Mouse (Mus musculus): Measurements from ENCODE around the gene Galnt2. TPM values are rescaled to one million over a fixed set of nuclear protein-coding genes. Genes with fewer than 3 reads are reported as not detected.

Galnt2 gene
- total RNA-seq, 1 experiment from 2014 or later: 31.0 TPM

GRCm38 (mm10) chr8:124284984-124285576 lies 53.9 kb downstream of the Galnt2 start:
- ATAC-seq (replicated peaks; ENCODE audit: low read depth, poor library complexity, severe bottlenecking): no peak

- no peak; the same call in 1 of the 2 replicates for ATAC-seq (replicated peaks; ENCODE audit: low read depth, poor library complexity, severe bottlenecking)
Measured at GRCm38 (mm10) chr8:124286461-124287124, 55.4 kb downstream of the Galnt2 start.

- no peak for ATAC-seq (replicated peaks; ENCODE audit: low read depth, poor library complexity, severe bottlenecking)
Measured at GRCm38 (mm10) chr8:124288215-124288864, 57.1 kb downstream of the Galnt2 start.

- ATAC-seq (replicated peaks; ENCODE audit: low read depth, poor library complexity, severe bottlenecking): no peak
Measured at GRCm38 (mm10) chr8:124289481-124290050, 58.4 kb downstream of the Galnt2 start.

- peak; percentile 29; the same call in 1 of the 2 replicates for ATAC-seq (replicated peaks; ENCODE audit: low read depth, poor library complexity, severe bottlenecking)
Measured at GRCm38 (mm10) chr8:124290911-124291691, 59.9 kb downstream of the Galnt2 start.

- no peak for ATAC-seq (replicated peaks; ENCODE audit: low read depth, poor library complexity, severe bottlenecking)
Measured at GRCm38 (mm10) chr8:124291693-124292092, 60.5 kb downstream of the Galnt2 start.

GRCm38 (mm10) chr8:124292965-124293364 lies 61.8 kb downstream of the Galnt2 start:
- ATAC-seq (replicated peaks; ENCODE audit: low read depth, poor library complexity, severe bottlenecking): no peak

- ATAC-seq (replicated peaks; ENCODE audit: low read depth, poor library complexity, severe bottlenecking): peak; percentile 72
Measured at GRCm38 (mm10) chr8:124294425-124294824, 63.2 kb downstream of the Galnt2 start.

- ATAC-seq (replicated peaks; ENCODE audit: low read depth, poor library complexity, severe bottlenecking): peak; percentile 13; the same call in 1 of the 2 replicates
Measured at GRCm38 (mm10) chr8:124294900-124295299, 63.7 kb downstream of the Galnt2 start.

GRCm38 (mm10) chr8:124295357-124295756 lies 64.2 kb downstream of the Galnt2 start:
- no peak for ATAC-seq (replicated peaks; ENCODE audit: low read depth, poor library complexity, severe bottlenecking)

GRCm38 (mm10) chr8:124301512-124301911 lies 70.3 kb downstream of the Galnt2 start:
- no peak for ATAC-seq (replicated peaks; ENCODE audit: low read depth, poor library complexity, severe bottlenecking)

- peak; percentile 52 for ATAC-seq (replicated peaks; ENCODE audit: low read depth, poor library complexity, severe bottlenecking)
Measured at GRCm38 (mm10) chr8:124301935-124302555, 70.9 kb downstream of the Galnt2 start.

- no peak for ATAC-seq (replicated peaks; ENCODE audit: low read depth, poor library complexity, severe bottlenecking)
Measured at GRCm38 (mm10) chr8:124303211-124303902, 72.2 kb downstream of the Galnt2 start.

GRCm38 (mm10) chr8:124304141-124304540 lies 73.0 kb downstream of the Galnt2 start:
- ATAC-seq (replicated peaks; ENCODE audit: low read depth, poor library complexity, severe bottlenecking): no peak

- peak; percentile 51 for ATAC-seq (replicated peaks; ENCODE audit: low read depth, poor library complexity, severe bottlenecking)
Measured at GRCm38 (mm10) chr8:124306574-124306973, 75.4 kb downstream of the Galnt2 start.

GRCm38 (mm10) chr8:124307700-124308099 lies 76.5 kb downstream of the Galnt2 start:
- ATAC-seq (replicated peaks; ENCODE audit: low read depth, poor library complexity, severe bottlenecking): no peak

GRCm38 (mm10) chr8:124310509-124310908 lies 79.3 kb downstream of the Galnt2 start:
- no peak for ATAC-seq (replicated peaks; ENCODE audit: low read depth, poor library complexity, severe bottlenecking)

GRCm38 (mm10) chr8:124311111-124311510 lies 79.9 kb downstream of the Galnt2 start:
- ATAC-seq (replicated peaks; ENCODE audit: low read depth, poor library complexity, severe bottlenecking): no peak

- ATAC-seq (replicated peaks; ENCODE audit: low read depth, poor library complexity, severe bottlenecking): no peak
Measured at GRCm38 (mm10) chr8:124311723-124312122, 80.5 kb downstream of the Galnt2 start.

Data from common myeloid progenitor, adult 5-6 weeks (primary cell).